8 mouse cellular contexts compared by ENCODE assay signal in genomic region chr4:107602787-107603186, GRCm38 (mm10).
DNase-seq lines count a peak whose midpoint lies in the region; ATAC-seq and TF ChIP-seq lines count a peak whose summit lies in the region.

No protein-coding gene starts in this region.

- H3K27me3 ChIP-seq in midbrain, postnatal 0 days (ENCODE audit: insufficient read depth, low read length), result no peaks in the 10 kb centered on the region
- H3K27me3 ChIP-seq in midbrain, embryonic 11.5 days (ENCODE audit: control insufficient read depth, insufficient read depth, low read length), result no peaks in the 10 kb centered on the region
- H3K27me3 ChIP-seq in hindbrain, embryonic 11.5 days (ENCODE audit: control insufficient read depth, insufficient read depth, low read length), result no peaks in the 10 kb centered on the region

- 82% methylated on average over 14 of the region's 14 CpGs for WGBS in midbrain, postnatal 0 days
- WGBS in midbrain, embryonic 11.5 days, result 84% methylated on average over 14 of the region's 14 CpGs
- 85% methylated on average over 14 of the region's 14 CpGs for WGBS in hindbrain, embryonic 11.5 days

- no peak overlapping the region for H3K4me2 ChIP-seq in midbrain, postnatal 0 days (ENCODE audit: low read depth, low read length, poor library complexity, severe bottlenecking)
- H3K4me2 ChIP-seq in midbrain, embryonic 11.5 days, result no peak overlapping the region
- no peak overlapping the region for H3K4me2 ChIP-seq in hindbrain, embryonic 11.5 days (replicated peaks; ENCODE audit: low read depth, low read length)

- no peak overlapping the region for H3K4me3 ChIP-seq in midbrain, postnatal 0 days (ENCODE audit: low read depth, low read length)
- H3K4me3 ChIP-seq in midbrain, embryonic 11.5 days (ENCODE audit: low read depth, low read length), result no peak overlapping the region
- no peak overlapping the region for H3K4me3 ChIP-seq in cortical plate, adult 2 months (ENCODE audit: insufficient read depth, low read length)
- no peak overlapping the region for H3K4me3 ChIP-seq in left cerebral cortex, adult 2 months
- H3K4me3 ChIP-seq in hindbrain, embryonic 11.5 days (ENCODE audit: low read depth, low read length), result no peak overlapping the region

- peak; percentile 56; the same call in 1 of the 2 replicates for ATAC-seq in frontal cortex, adult (ENCODE audit: low TSS enrichment)
- ATAC-seq in midbrain, postnatal 0 days (ENCODE audit: low FRiP score), result no peak
- ATAC-seq in midbrain, embryonic 11.5 days (ENCODE audit: low FRiP score), result no peak
- no peak for ATAC-seq in hindbrain, embryonic 11.5 days (ENCODE audit: low FRiP score)

- DNase-seq in frontal cortex, postnatal 10 days (ENCODE audit: low spot score in 2 of 2), result no peak
- peak; percentile 25 for DNase-seq in midbrain, postnatal 0 days (ENCODE audit: low spot score)
- DNase-seq in midbrain, embryonic 11.5 days (ENCODE audit: low spot score, missing footprints), result no peak
- peak; percentile 26 to 40 for DNase-seq in left cerebral cortex, adult 2 months (ENCODE audit: extremely low spot score in 1 of 2, low spot score in 2 of 2)
- DNase-seq in spleen, postnatal 14 days (ENCODE audit: low spot score in 2 of 2), result no peak
- DNase-seq in hindbrain, embryonic 11.5 days (ENCODE audit: low spot score), result no peak

- H3K27ac ChIP-seq in midbrain, postnatal 0 days (ENCODE audit: low read depth, low read length), result no peak overlapping the region
- no peak overlapping the region for H3K27ac ChIP-seq in midbrain, embryonic 11.5 days (ENCODE audit: low read depth, low read length)
- no peak overlapping the region for H3K27ac ChIP-seq in cortical plate, adult 2 months (ENCODE audit: insufficient read depth, low read length)
- H3K27ac ChIP-seq in left cerebral cortex, adult 2 months, result no peak overlapping the region
- H3K27ac ChIP-seq in hindbrain, embryonic 11.5 days (ENCODE audit: low read depth, low read length), result no peak overlapping the region

- H3K9ac ChIP-seq in midbrain, postnatal 0 days (replicated peaks; ENCODE audit: low read length, poor library complexity, severe bottlenecking), result no peak overlapping the region
- no peak overlapping the region for H3K9ac ChIP-seq in midbrain, embryonic 11.5 days (ENCODE audit: low read length)
- no peak overlapping the region for H3K9ac ChIP-seq in hindbrain, embryonic 11.5 days (ENCODE audit: low read depth, low read length)

- TF ChIP-seq POLR2A in cortical plate, adult 2 months (IDR thresholded peaks at IDR 0.05; ENCODE audit: extremely low read depth, insufficient read depth, low read length), result no peak

- peaks cover 7% of the 10 kb centered on the region; the same call in 1 of the 2 replicates for H3K4me1 ChIP-seq in midbrain, postnatal 0 days (ENCODE audit: insufficient read depth, low read length)
- H3K4me1 ChIP-seq in midbrain, embryonic 11.5 days (ENCODE audit: control insufficient read depth, insufficient read depth, low read length), result peaks cover 9% of the 10 kb centered on the region
- H3K4me1 ChIP-seq in cortical plate, adult 2 months (ENCODE audit: control insufficient read depth, insufficient read depth, low read length), result no peaks in the 10 kb centered on the region
- peaks cover 3% of the 10 kb centered on the region for H3K4me1 ChIP-seq in hindbrain, embryonic 11.5 days (replicated peaks; ENCODE audit: control insufficient read depth, insufficient read depth, low read length)

- H3K9me3 ChIP-seq in midbrain, postnatal 0 days (ENCODE audit: low read length), result no peaks in the 10 kb centered on the region
- no peaks in the 10 kb centered on the region for H3K9me3 ChIP-seq in midbrain, embryonic 11.5 days (ENCODE audit: control insufficient read depth, low read length)
- H3K9me3 ChIP-seq in hindbrain, embryonic 11.5 days (ENCODE audit: control insufficient read depth, low read length), result no peaks in the 10 kb centered on the region

- peak; percentile 20; the same call in 1 of the 2 replicates for TF ChIP-seq CTCF in midbrain, postnatal 0 days (IDR thresholded peaks at IDR 0.05)
- TF ChIP-seq CTCF in cortical plate, adult 2 months (IDR thresholded peaks at IDR 0.05; ENCODE audit: extremely low read depth, insufficient read depth, low read length), result 0 out of 2 replicates have a peak, but pooled peaks have one; percentile 24
- peak; percentile 32 for TF ChIP-seq CTCF in left cerebral cortex, adult 2 months (IDR thresholded peaks at IDR 0.05)

- intact Hi-C loops in left cerebral cortex, adult 2 months (cut with DNase I), result no loop called here

- no peaks in the 10 kb centered on the region; the same call in 1 of the 2 replicates for H3K36me3 ChIP-seq in midbrain, postnatal 0 days (ENCODE audit: insufficient read depth, low read length)
- H3K36me3 ChIP-seq in midbrain, embryonic 11.5 days (ENCODE audit: control insufficient read depth, insufficient read depth, low read length), result no peaks in the 10 kb centered on the region
- no peaks in the 10 kb centered on the region for H3K36me3 ChIP-seq in hindbrain, embryonic 11.5 days (ENCODE audit: control insufficient read depth, insufficient read depth, low read length)

Comparison
In these comparisons a context has a peak if more than half of its experiments do, and no peak if none do; other contexts are left out.
1. DNase-seq: peak in midbrain, postnatal 0 days (single experiment) and left cerebral cortex, adult 2 months (2 of 2); none in frontal cortex, postnatal 10 days (0 of 2), midbrain, embryonic 11.5 days (single experiment), spleen, postnatal 14 days (0 of 2) and hindbrain, embryonic 11.5 days (single experiment).
2. Peak in every context shown above with its lines, with median percentiles within 50 percentile points of each other: CTCF ChIP-seq.